In genomic region chr11:58605228-58605627, GRCm38 (mm10) we compare ENCODE assay signal across 25 mouse cellular contexts. TPM values are rescaled to one million over a fixed set of nuclear protein-coding genes. Genes with fewer than 3 reads are reported as not detected.
DNase-seq lines count a peak whose midpoint lies in the region; ATAC-seq and TF ChIP-seq lines count a peak whose summit lies in the region.
"Had no signal": no experiment of that assay in that cellular context is flagged by ENCODE, and none has a peak within 500 bp of the region (broad histone marks: within the 10 kb centered on the region; RNA-seq: fewer than 3 reads in every experiment).

No protein-coding gene starts in this region.

- H3K4me1 ChIP-seq in heart, adult 2 months (ENCODE audit: control insufficient read depth, insufficient read depth, low read length): peaks cover 3% of the 10 kb centered on the region
- H3K4me1 ChIP-seq in heart, embryonic 11.5 days (ENCODE audit: control insufficient read depth, insufficient read depth, low read length): no peaks in the 10 kb centered on the region; the same call in 1 of the 2 replicates
- peaks cover 2 to 9% of the 10 kb centered on the region in 2 experiments; a peak in 1 of 4 replicates for H3K4me1 ChIP-seq in MEL (ENCODE audit: control insufficient read depth in 1 of 2, insufficient read depth in 2 of 2, low read length in 2 of 2)
- no peaks in the 10 kb centered on the region for H3K4me1 ChIP-seq in intestine, embryonic 16.5 days (ENCODE audit: control insufficient read depth, insufficient read depth, low read length)
- H3K4me1 ChIP-seq in stomach, postnatal 0 days (replicated peaks; ENCODE audit: control insufficient read depth, insufficient read depth): no peaks in the 10 kb centered on the region
- H3K4me1 ChIP-seq: embryonic facial prominence, embryonic 12.5 days; forebrain, embryonic 12.5 days; heart, embryonic 13.5 days; hindbrain, embryonic 12.5 days had no signal

- no peak for TF ChIP-seq POLR2A in heart, adult 2 months (IDR thresholded peaks at IDR 0.05; ENCODE audit: insufficient read depth, low read depth, low read length)
- no peak for TF ChIP-seq POLR2A in MEL (IDR thresholded peaks at IDR 0.05; ENCODE audit: control insufficient read depth in 1 of 2, insufficient read depth in 1 of 2, low read depth in 1 of 2, low read length in 2 of 2, poor library complexity in 1 of 2)

- intact Hi-C loops in heart, adult 2 months (cut with DNase I): no loop called here

- WGBS in heart, adult 2 months: 33% methylated on average over 3 of the region's 3 CpGs
- WGBS in heart, embryonic 11.5 days (ENCODE audit: insufficient replicate concordance): 47% methylated on average over 3 of the region's 3 CpGs
- WGBS in intestine, embryonic 16.5 days: 62% methylated on average over 3 of the region's 3 CpGs
- WGBS in stomach, postnatal 0 days: 49% methylated on average over 3 of the region's 3 CpGs

- no peaks in the 10 kb centered on the region for H3K9me3 ChIP-seq in heart, embryonic 11.5 days (replicated peaks; ENCODE audit: control insufficient read depth, low read length)
- H3K9me3 ChIP-seq in MEL (replicated peaks; ENCODE audit: insufficient read depth, low read length): no peaks in the 10 kb centered on the region
- H3K9me3 ChIP-seq in intestine, embryonic 16.5 days (ENCODE audit: control insufficient read depth, low read length): no peaks in the 10 kb centered on the region
- H3K9me3 ChIP-seq in stomach, postnatal 0 days (ENCODE audit: control insufficient read depth, low read length): no peaks in the 10 kb centered on the region
- H3K9me3 ChIP-seq: embryonic facial prominence, embryonic 12.5 days; forebrain, embryonic 12.5 days; heart, embryonic 13.5 days; hindbrain, embryonic 12.5 days had no signal

- H3K27me3 ChIP-seq in heart, adult 2 months (ENCODE audit: control insufficient read depth, insufficient read depth, low read length): no peaks in the 10 kb centered on the region
- no peaks in the 10 kb centered on the region for H3K27me3 ChIP-seq in heart, embryonic 11.5 days (ENCODE audit: control insufficient read depth, insufficient read depth, low read length)
- peaks cover 0 to 3% of the 10 kb centered on the region in 2 experiments; a peak in 3 of 4 replicates for H3K27me3 ChIP-seq in MEL (ENCODE audit: control insufficient read depth in 1 of 2, insufficient read depth in 2 of 2, low read length in 2 of 2)
- peaks cover 3% of the 10 kb centered on the region; the same call in 1 of the 2 replicates for H3K27me3 ChIP-seq in intestine, embryonic 16.5 days (replicated peaks; ENCODE audit: control insufficient read depth, insufficient read depth, low read length)
- H3K27me3 ChIP-seq in stomach, postnatal 0 days (ENCODE audit: control insufficient read depth, insufficient read depth, low read length): no peaks in the 10 kb centered on the region
- H3K27me3 ChIP-seq: embryonic facial prominence, embryonic 12.5 days; forebrain, embryonic 12.5 days; heart, embryonic 13.5 days; hindbrain, embryonic 12.5 days had no signal

- peak overlapping the region; percentile 1 for H3K27ac ChIP-seq in heart, adult 2 months
- no peak overlapping the region for H3K27ac ChIP-seq in heart, embryonic 11.5 days (ENCODE audit: low read depth, low read length)
- H3K27ac ChIP-seq in MEL (ENCODE audit: control insufficient read depth, low read depth, low read length): no peak overlapping the region
- no peak overlapping the region for H3K27ac ChIP-seq in intestine, embryonic 16.5 days (ENCODE audit: low read length)
- peak overlapping the region; percentile 70 for H3K27ac ChIP-seq in stomach, postnatal 0 days (replicated peaks)
- H3K27ac ChIP-seq: embryonic facial prominence, embryonic 12.5 days; forebrain, embryonic 12.5 days; heart, embryonic 13.5 days; hindbrain, embryonic 12.5 days had no signal

- no peaks in the 10 kb centered on the region for H3K36me3 ChIP-seq in heart, adult 2 months (ENCODE audit: control insufficient read depth, insufficient read depth, low read length)
- H3K36me3 ChIP-seq in heart, embryonic 11.5 days (ENCODE audit: control insufficient read depth, insufficient read depth, low read length): no peaks in the 10 kb centered on the region
- H3K36me3 ChIP-seq in MEL (ENCODE audit: control insufficient read depth in 1 of 2, insufficient read depth in 2 of 2, low read length in 2 of 2): peaks cover 0 to 5% of the 10 kb centered on the region in 2 experiments; a peak in 2 of 4 replicates
- H3K36me3 ChIP-seq in intestine, embryonic 16.5 days (ENCODE audit: control insufficient read depth, insufficient read depth, low read length): no peaks in the 10 kb centered on the region
- no peaks in the 10 kb centered on the region for H3K36me3 ChIP-seq in stomach, postnatal 0 days (ENCODE audit: control insufficient read depth, insufficient read depth, low read length)
- H3K36me3 ChIP-seq: embryonic facial prominence, embryonic 12.5 days; forebrain, embryonic 12.5 days; heart, embryonic 13.5 days; hindbrain, embryonic 12.5 days had no signal

- TF ChIP-seq RAD21 in MEL (IDR thresholded peaks at IDR 0.05; ENCODE audit: low read depth, low read length): no peak

- no peaks in the 10 kb centered on the region for H3K79me2 ChIP-seq in heart, adult 2 months (replicated peaks; ENCODE audit: control insufficient read depth, insufficient read depth, low read length)
- H3K79me2 ChIP-seq in MEL (ENCODE audit: control insufficient read depth, insufficient read depth, low read length, poor library complexity): no peaks in the 10 kb centered on the region

- H3K9ac ChIP-seq in heart, adult 2 months (ENCODE audit: low read depth, low read length): no peak overlapping the region
- no peak overlapping the region for H3K9ac ChIP-seq in heart, embryonic 11.5 days (ENCODE audit: low read depth, low read length)
- H3K9ac ChIP-seq in MEL (ENCODE audit: control insufficient read depth, low read depth, low read length, poor library complexity, severe bottlenecking): no peak overlapping the region
- H3K9ac ChIP-seq in intestine, embryonic 16.5 days (ENCODE audit: low read depth, low read length): no peak overlapping the region
- H3K9ac ChIP-seq in stomach, postnatal 0 days (ENCODE audit: low read length): no peak overlapping the region
- H3K9ac ChIP-seq: embryonic facial prominence, embryonic 12.5 days; forebrain, embryonic 12.5 days; heart, embryonic 13.5 days; hindbrain, embryonic 12.5 days had no signal

- no peak overlapping the region for H3K4me3 ChIP-seq in heart, adult 2 months
- H3K4me3 ChIP-seq in heart, embryonic 11.5 days (ENCODE audit: low read depth, low read length): no peak overlapping the region
- no peak overlapping the region for H3K4me3 ChIP-seq in MEL (ENCODE audit: control insufficient read depth in 1 of 2, insufficient read depth in 1 of 2, low read depth in 2 of 2, low read length in 2 of 2)
- H3K4me3 ChIP-seq in intestine, embryonic 16.5 days (ENCODE audit: low read length): no peak overlapping the region
- H3K4me3 ChIP-seq in stomach, postnatal 0 days (ENCODE audit: low read depth, low read length): no peak overlapping the region
- H3K4me3 ChIP-seq: embryonic facial prominence, embryonic 12.5 days; forebrain, embryonic 12.5 days; heart, embryonic 13.5 days; hindbrain, embryonic 12.5 days had no signal

- DNase-seq in heart, adult 2 months: peak in 1 of 2 experiments; percentile 14
- DNase-seq in MEL (ENCODE audit: low read depth, low spot score): no peak
- peak; percentile 44 for DNase-seq in stomach, postnatal 0 days (ENCODE audit: low spot score)
- no peak for DNase-seq in left cerebral cortex, adult 18-20 months (ENCODE audit: low spot score in 2 of 2)
- DNase-seq in ovary, postnatal 36 days (ENCODE audit: low spot score): no peak
- DNase-seq: adrenal gland, adult 2 months; adrenal gland, postnatal 36 days; cerebellum, adult 8-10 months; cerebellum, postnatal 25 days; gastrocnemius, postnatal 10 days; heart, postnatal 4 days had no signal

- ATAC-seq in heart, embryonic 11.5 days (replicated peaks; ENCODE audit: insufficient number of reproducible peaks, low FRiP score, low TSS enrichment): no peak
- ATAC-seq in intestine, embryonic 16.5 days: peak; percentile 68
- peak; percentile 22 for ATAC-seq in stomach, postnatal 0 days (ENCODE audit: low FRiP score, low TSS enrichment)
- ATAC-seq: forebrain, embryonic 16.5 days; hindbrain, embryonic 16.5 days; inflammation-experienced regulatory T-cells, adult 6 months had no signal

- TF ChIP-seq EP300 in heart, adult 2 months (IDR thresholded peaks at IDR 0.05; ENCODE audit: insufficient read depth, low read depth, low read length): peak; percentile 33; the same call in 1 of the 2 replicates
- no peak for TF ChIP-seq EP300 in MEL (IDR thresholded peaks at IDR 0.05; ENCODE audit: low read depth in 1 of 2, low read length in 2 of 2)
- TF ChIP-seq EP300 in stomach, postnatal 0 days (optimal IDR thresholded peaks at IDR 0.05): no peak

- no peak for TF ChIP-seq CTCF in heart, adult 2 months (IDR thresholded peaks at IDR 0.05)
- TF ChIP-seq CTCF in MEL (IDR thresholded peaks at IDR 0.05 in 2 of 3, conservative IDR thresholded peaks at IDR 0.05 in 1 of 3; ENCODE audit: control insufficient read depth in 1 of 3, insufficient read depth in 1 of 3, low read depth in 2 of 3, low read length in 3 of 3, poor library complexity in 1 of 3, severe bottlenecking in 1 of 3): no peak
- no peak for TF ChIP-seq CTCF in stomach, postnatal 0 days (IDR thresholded peaks at IDR 0.05; ENCODE audit: low read depth)

- H3K4me2 ChIP-seq in heart, embryonic 11.5 days: no peak overlapping the region
- no peak overlapping the region for H3K4me2 ChIP-seq in intestine, embryonic 16.5 days (ENCODE audit: low read depth, low read length)
- no peak overlapping the region for H3K4me2 ChIP-seq in stomach, postnatal 0 days (replicated peaks; ENCODE audit: low read depth)
- H3K4me2 ChIP-seq: embryonic facial prominence, embryonic 12.5 days; forebrain, embryonic 12.5 days; heart, embryonic 13.5 days; hindbrain, embryonic 12.5 days had no signal

RNA-seq across cellular contexts. Expression of gene Olfr324, which starts 10.3 kb away (rescaled TPM):
- total RNA-seq in heart, adult 2 months (2021): not detected
- not detected in 2 replicates for polyA plus RNA-seq in heart, adult 2 months (2012; rRNA removed)
- not detected in 2 replicates for polyA plus RNA-seq in heart, embryonic 11.5 days (2014; fragmentation: Nextera tagmentation; extraction: Ambion mirVana)
- not detected in 2 replicates for total RNA-seq in MEL (2012; rRNA removed)
- polyA plus RNA-seq in MEL (2012; ENCODE audit: insufficient read depth in 1 of 2, insufficient read length in 2 of 2, low read depth in 1 of 2, low replicate concordance in 2 of 2, missing spikeins in 1 of 2): not detected
- polyA plus RNA-seq in intestine, embryonic 16.5 days (2015; fragmentation: Nextera tagmentation; extraction: Ambion mirVana): not detected in 2 replicates
- polyA plus RNA-seq in stomach, postnatal 0 days (2015; fragmentation: Nextera tagmentation; extraction: Ambion mirVana): not detected in 2 replicates
- total RNA-seq in left cerebral cortex, adult 18-20 months (2021): not detected
- total RNA-seq: adrenal gland, adult 2 months; adrenal gland, postnatal 36 days; CH12.LX; gastrocnemius, postnatal 10 days; gastrocnemius, postnatal 4 days; heart, postnatal 4 days had no signal
- polyA plus RNA-seq: adrenal gland, adult 2 months; cortical plate, adult 2 months; embryonic facial prominence, embryonic 12.5 days; forebrain, embryonic 12.5 days; forebrain, embryonic 16.5 days; heart, embryonic 13.5 days; heart, postnatal 0 days; hindbrain, embryonic 12.5 days; inflammation-experienced regulatory T-cells, adult 6 months had no signal

RNA-seq across cellular contexts. Expression of gene 2210407C18Rik, which starts 10.6 kb away (rescaled TPM):
- 10 to 100 TPM in 1 of 2 experiments, 1 to 10 TPM in 1; 7.6 to 11.4 TPM for total RNA-seq in heart, adult 2 months (2021)
- 1.5 and 3.6 TPM in 2 replicates for polyA plus RNA-seq in heart, adult 2 months (2012; rRNA removed)
- not detected in 2 replicates for polyA plus RNA-seq in heart, embryonic 11.5 days (2014; fragmentation: Nextera tagmentation; extraction: Ambion mirVana)
- total RNA-seq in MEL (2012; rRNA removed): not detected in 2 replicates
- not detected for polyA plus RNA-seq in MEL (2012; ENCODE audit: insufficient read depth in 1 of 2, insufficient read length in 2 of 2, low read depth in 1 of 2, low replicate concordance in 2 of 2, missing spikeins in 1 of 2)
- polyA plus RNA-seq in intestine, embryonic 16.5 days (2015; fragmentation: Nextera tagmentation; extraction: Ambion mirVana): 0.51 TPM in 1 of 2 replicates, not detected in the other
- 1,000 and 1,066 TPM in 2 replicates for polyA plus RNA-seq in stomach, postnatal 0 days (2015; fragmentation: Nextera tagmentation; extraction: Ambion mirVana)
- not detected for total RNA-seq in left cerebral cortex, adult 18-20 months (2021)
- total RNA-seq: adrenal gland, adult 2 months; adrenal gland, postnatal 36 days; CH12.LX; gastrocnemius, postnatal 10 days; gastrocnemius, postnatal 4 days; heart, postnatal 4 days had no signal
- polyA plus RNA-seq: adrenal gland, adult 2 months; cortical plate, adult 2 months; embryonic facial prominence, embryonic 12.5 days; forebrain, embryonic 12.5 days; forebrain, embryonic 16.5 days; frontal cortex, adult 2 months; heart, embryonic 13.5 days; heart, postnatal 0 days; hindbrain, embryonic 12.5 days; hindbrain, embryonic 16.5 days; inflammation-experienced regulatory T-cells, adult 6 months had no signal

RNA-seq across cellular contexts. Expression of gene Olfr323, which starts 25.1 kb away (rescaled TPM):
- total RNA-seq in heart, adult 2 months (2021): not detected
- not detected in 2 replicates for polyA plus RNA-seq in heart, adult 2 months (2012; rRNA removed)
- polyA plus RNA-seq in heart, embryonic 11.5 days (2014; fragmentation: Nextera tagmentation; extraction: Ambion mirVana): not detected in 2 replicates
- total RNA-seq in MEL (2012; rRNA removed): not detected in 2 replicates
- not detected for polyA plus RNA-seq in MEL (2012; ENCODE audit: insufficient read depth in 1 of 2, insufficient read length in 2 of 2, low read depth in 1 of 2, low replicate concordance in 2 of 2, missing spikeins in 1 of 2)
- polyA plus RNA-seq in intestine, embryonic 16.5 days (2015; fragmentation: Nextera tagmentation; extraction: Ambion mirVana): not detected in 2 replicates
- 0.29 and 0.46 TPM in 2 replicates for polyA plus RNA-seq in stomach, postnatal 0 days (2015; fragmentation: Nextera tagmentation; extraction: Ambion mirVana)
- not detected for total RNA-seq in left cerebral cortex, adult 18-20 months (2021)
- total RNA-seq: adrenal gland, adult 2 months; adrenal gland, postnatal 36 days; CH12.LX; gastrocnemius, postnatal 10 days; gastrocnemius, postnatal 4 days; heart, postnatal 4 days had no signal
- polyA plus RNA-seq: adrenal gland, adult 2 months; cortical plate, adult 2 months; embryonic facial prominence, embryonic 12.5 days; forebrain, embryonic 12.5 days; forebrain, embryonic 16.5 days; frontal cortex, adult 2 months; heart, embryonic 13.5 days; heart, postnatal 0 days; hindbrain, embryonic 12.5 days; hindbrain, embryonic 16.5 days; inflammation-experienced regulatory T-cells, adult 6 months had no signal

RNA-seq across cellular contexts. Expression of gene Olfr325, which starts 27.7 kb away (rescaled TPM):
- not detected for total RNA-seq in heart, adult 2 months (2021)
- polyA plus RNA-seq in heart, adult 2 months (2012; rRNA removed): not detected in 2 replicates
- polyA plus RNA-seq in heart, embryonic 11.5 days (2014; fragmentation: Nextera tagmentation; extraction: Ambion mirVana): not detected in 2 replicates
- total RNA-seq in MEL (2012; rRNA removed): not detected in 2 replicates
- not detected for polyA plus RNA-seq in MEL (2012; ENCODE audit: insufficient read depth in 1 of 2, insufficient read length in 2 of 2, low read depth in 1 of 2, low replicate concordance in 2 of 2, missing spikeins in 1 of 2)
- polyA plus RNA-seq in intestine, embryonic 16.5 days (2015; fragmentation: Nextera tagmentation; extraction: Ambion mirVana): not detected in 2 replicates
- not detected in 2 replicates for polyA plus RNA-seq in stomach, postnatal 0 days (2015; fragmentation: Nextera tagmentation; extraction: Ambion mirVana)
- total RNA-seq in left cerebral cortex, adult 18-20 months (2021): not detected
- total RNA-seq: adrenal gland, adult 2 months; adrenal gland, postnatal 36 days; CH12.LX; gastrocnemius, postnatal 10 days; gastrocnemius, postnatal 4 days; heart, postnatal 4 days had no signal
- polyA plus RNA-seq: adrenal gland, adult 2 months; cortical plate, adult 2 months; embryonic facial prominence, embryonic 12.5 days; forebrain, embryonic 12.5 days; forebrain, embryonic 16.5 days; frontal cortex, adult 2 months; heart, embryonic 13.5 days; heart, postnatal 0 days; hindbrain, embryonic 12.5 days; hindbrain, embryonic 16.5 days; inflammation-experienced regulatory T-cells, adult 6 months had no signal

RNA-seq across cellular contexts. Expression of gene Olfr224, which starts 34.9 kb away (rescaled TPM):
- total RNA-seq in heart, adult 2 months (2021): not detected
- 0.61 and 1.3 TPM in 2 replicates for polyA plus RNA-seq in heart, adult 2 months (2012; rRNA removed)
- not detected in 2 replicates for polyA plus RNA-seq in heart, embryonic 11.5 days (2014; fragmentation: Nextera tagmentation; extraction: Ambion mirVana)
- total RNA-seq in MEL (2012; rRNA removed): not detected in 2 replicates
- not detected for polyA plus RNA-seq in MEL (2012; ENCODE audit: insufficient read depth in 1 of 2, insufficient read length in 2 of 2, low read depth in 1 of 2, low replicate concordance in 2 of 2, missing spikeins in 1 of 2)
- polyA plus RNA-seq in intestine, embryonic 16.5 days (2015; fragmentation: Nextera tagmentation; extraction: Ambion mirVana): not detected in 2 replicates
- not detected in 2 replicates for polyA plus RNA-seq in stomach, postnatal 0 days (2015; fragmentation: Nextera tagmentation; extraction: Ambion mirVana)
- total RNA-seq in left cerebral cortex, adult 18-20 months (2021): not detected
- total RNA-seq: adrenal gland, adult 2 months; adrenal gland, postnatal 36 days; CH12.LX; gastrocnemius, postnatal 10 days; gastrocnemius, postnatal 4 days; heart, postnatal 4 days had no signal
- polyA plus RNA-seq: adrenal gland, adult 2 months; cortical plate, adult 2 months; embryonic facial prominence, embryonic 12.5 days; forebrain, embryonic 12.5 days; forebrain, embryonic 16.5 days; frontal cortex, adult 2 months; heart, embryonic 13.5 days; heart, postnatal 0 days; hindbrain, embryonic 12.5 days had no signal

Comparison
In these comparisons a context has a peak if more than half of its experiments do, and no peak if none do; other contexts are left out.
1. H3K27ac ChIP-seq: peak in heart, adult 2 months (single experiment) and stomach, postnatal 0 days (single experiment); none in heart, embryonic 11.5 days (single experiment), MEL (single experiment) and intestine, embryonic 16.5 days (single experiment).
2. RNA of gene 2210407C18Rik, which starts 10.6 kb away (polyA plus RNA-seq): 1,000 to 1,066 TPM in stomach, postnatal 0 days; 1.5 to 3.6 TPM in heart, adult 2 months, 0.51 TPM in intestine, embryonic 16.5 days, not detected in heart, embryonic 11.5 days and not detected in MEL; every median in the first group is over 100 times any median in the second.